Mouse (Mus musculus) G1E-ER4 (cell line): Measurements from ENCODE around the gene Zfp512b. TPM values are rescaled to one million over a fixed set of nuclear protein-coding genes. Genes with fewer than 3 reads are reported as not detected.

Experiments used
- GATA1 ChIP-seq: IDR thresholded peaks from one replicate; pipeline ENCODE4 v1.8.0; 2012; ENCODE audit warnings: low read length, inconsistent platforms
- polyA plus RNA-seq: library from polyadenylated mRNA; stranded (reverse); fragments of >175 nt; gene quantifications from 2 replicates; pipeline ENCODE4 v1.2.3, GENCODE M21; 2012

Zfp512b gene
- 82.6 and 93.4 TPM in 2 replicates for polyA plus RNA-seq

- no peak for TF ChIP-seq GATA1
Observed at GRCm38 (mm10) chr2:181592231-181593041, at the start of gene Zfp512b. Zfp512b (minus strand) TSS chr2:181592803.

DNA sequence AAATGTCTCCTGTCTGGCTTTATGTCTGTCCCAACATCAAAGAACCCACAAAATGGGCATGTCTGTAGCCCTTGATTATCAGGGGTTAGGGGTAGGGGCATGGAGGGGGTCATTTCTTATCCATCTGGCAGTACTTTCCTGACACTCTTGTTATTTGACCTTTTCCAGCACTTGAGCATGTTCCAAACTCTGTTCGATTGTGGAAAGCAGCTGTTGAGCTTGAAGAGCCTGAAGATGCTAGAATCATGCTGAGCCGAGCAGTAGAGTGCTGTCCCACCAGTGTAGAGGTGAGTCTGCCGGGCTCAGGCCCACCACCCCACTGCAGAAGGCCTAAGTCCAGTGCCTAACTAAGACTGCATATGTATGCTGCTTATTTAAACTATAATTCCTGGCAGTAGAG, 43.3 kb upstream of the Zfp512b start:
- no peak for TF ChIP-seq GATA1

DNA sequence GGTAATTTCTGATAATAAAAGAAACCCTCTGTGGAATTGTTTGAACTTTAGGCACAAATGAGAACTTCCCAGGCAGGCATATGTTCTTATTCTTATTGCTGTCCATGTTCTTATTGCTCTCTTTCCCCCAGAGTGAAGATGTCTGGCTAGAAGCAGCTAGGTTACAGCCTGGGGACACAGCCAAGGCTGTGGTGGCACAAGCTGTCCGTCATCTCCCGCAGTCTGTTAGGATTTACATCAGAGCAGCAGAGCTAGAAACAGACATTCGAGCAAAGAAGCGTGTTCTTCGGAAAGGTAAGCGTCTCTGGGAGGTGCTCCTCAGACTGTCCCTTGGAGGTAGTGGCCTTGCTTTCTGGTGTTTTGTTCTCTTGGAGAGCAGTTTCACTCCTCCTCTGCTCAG, 40.0 kb upstream of the Zfp512b start:
- no peak for TF ChIP-seq GATA1

DNA sequence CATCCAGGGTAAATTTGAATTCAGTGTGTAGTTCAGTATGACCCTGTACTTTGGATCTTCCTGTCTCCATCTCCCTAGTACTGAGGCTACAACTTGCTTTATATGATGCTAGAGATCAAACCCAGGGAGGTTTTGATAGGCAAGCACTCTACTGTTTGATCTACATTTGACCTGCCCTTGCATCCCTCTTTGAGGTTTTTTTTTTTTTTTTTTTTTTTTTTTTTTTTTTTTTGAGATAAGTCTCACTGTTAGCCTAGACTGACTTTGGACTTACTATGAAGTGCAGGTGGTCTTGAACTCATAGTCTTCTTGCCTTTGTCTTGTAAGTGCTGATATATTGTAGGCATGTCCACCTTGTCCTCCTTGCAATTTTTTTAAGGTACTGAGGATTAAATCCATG, 35.9 kb upstream of the Zfp512b start:
- no peak for TF ChIP-seq GATA1

DNA sequence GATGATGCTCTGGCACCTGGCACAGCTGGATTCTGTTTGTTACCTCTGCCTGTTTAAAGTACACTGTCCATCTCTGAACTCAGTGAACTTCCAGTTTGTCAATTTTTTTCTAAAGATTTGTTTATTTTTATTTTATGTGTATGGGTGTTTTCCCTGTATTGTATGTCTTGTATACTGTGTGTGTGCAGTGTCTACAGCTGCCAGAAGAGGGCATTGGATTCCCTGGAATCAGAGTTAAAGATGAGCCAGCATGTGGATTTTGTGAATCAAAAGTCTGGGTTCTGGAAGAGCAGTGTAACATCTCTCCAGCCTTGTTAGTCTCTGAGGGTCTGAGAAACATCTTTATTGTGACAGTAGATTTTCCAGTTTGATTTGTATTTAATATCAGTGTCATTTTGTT, 30.8 kb upstream of the Zfp512b start:
- no peak for TF ChIP-seq GATA1

GRCm38 (mm10) chr2:181618761-181619495, 26.3 kb upstream of the Zfp512b start:
- TF ChIP-seq GATA1, result no peak

- no peak for TF ChIP-seq GATA1
Observed at GRCm38 (mm10) chr2:181602367-181602766, 9.8 kb upstream of the Zfp512b start.

DNA sequence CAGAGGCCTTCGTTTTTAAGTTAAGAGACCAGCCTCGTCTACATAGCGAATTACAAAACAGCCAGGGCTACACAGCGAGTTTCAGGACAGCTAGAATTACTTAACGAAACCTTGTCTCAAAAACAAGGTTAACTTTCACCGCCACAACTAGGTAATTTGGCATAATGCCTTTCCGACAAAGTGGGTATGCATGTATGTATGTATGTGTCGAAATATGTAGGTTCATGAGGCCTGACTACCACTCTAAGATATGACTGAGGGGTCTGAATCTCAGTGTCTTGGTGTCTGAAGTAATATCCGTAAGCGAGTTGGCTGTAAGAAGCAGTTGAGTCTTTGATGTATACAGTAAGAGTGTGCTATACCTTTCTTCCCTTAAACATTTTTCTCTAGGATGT, 9.1 kb upstream of the Zfp512b start:
- no peak for TF ChIP-seq GATA1

DNA sequence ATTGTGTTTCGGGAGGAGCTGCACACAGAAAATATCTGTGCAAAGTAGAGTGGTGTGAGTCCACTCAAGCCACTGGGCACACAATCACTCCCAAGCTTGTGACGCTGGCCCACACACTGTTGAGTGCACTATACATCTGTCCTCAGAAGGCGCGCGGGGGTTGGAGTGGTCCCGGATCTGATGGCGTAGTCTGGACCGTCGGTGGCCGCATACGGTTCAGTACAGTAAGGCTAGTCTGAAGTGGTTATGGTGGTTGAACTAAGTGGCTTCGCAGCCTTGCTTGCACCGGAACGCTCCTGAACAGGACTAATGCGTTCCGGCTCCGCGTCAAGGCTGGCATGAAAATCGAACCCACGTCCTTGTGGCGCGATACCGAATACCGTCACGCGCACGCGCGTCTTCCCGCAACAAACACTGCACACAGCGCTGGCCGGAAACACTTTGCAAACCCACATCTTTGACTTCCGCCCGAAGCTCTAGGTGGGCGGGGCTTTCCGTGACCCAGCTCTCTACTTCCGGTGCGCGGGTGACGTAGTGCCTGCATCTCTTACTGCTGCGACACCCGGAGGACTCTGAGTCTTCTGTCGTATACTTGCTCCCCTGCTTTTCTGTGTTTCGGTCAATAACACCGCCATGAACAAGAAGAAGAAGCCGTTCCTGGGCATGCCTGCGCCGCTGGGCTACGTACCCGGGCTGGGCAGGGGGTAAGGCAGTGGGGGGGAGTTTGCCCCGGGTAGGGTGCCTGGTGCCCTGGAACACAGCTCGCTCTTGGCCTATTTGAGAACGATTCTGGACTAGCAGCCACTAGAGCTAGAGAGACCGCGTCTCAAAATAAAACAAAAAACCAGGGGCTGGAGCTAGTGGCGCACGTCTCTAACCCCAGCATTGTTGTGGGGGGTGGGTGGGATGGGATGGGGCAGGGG, 8.5 kb upstream of the Zfp512b start:
- TF ChIP-seq GATA1, result no peak

DNA sequence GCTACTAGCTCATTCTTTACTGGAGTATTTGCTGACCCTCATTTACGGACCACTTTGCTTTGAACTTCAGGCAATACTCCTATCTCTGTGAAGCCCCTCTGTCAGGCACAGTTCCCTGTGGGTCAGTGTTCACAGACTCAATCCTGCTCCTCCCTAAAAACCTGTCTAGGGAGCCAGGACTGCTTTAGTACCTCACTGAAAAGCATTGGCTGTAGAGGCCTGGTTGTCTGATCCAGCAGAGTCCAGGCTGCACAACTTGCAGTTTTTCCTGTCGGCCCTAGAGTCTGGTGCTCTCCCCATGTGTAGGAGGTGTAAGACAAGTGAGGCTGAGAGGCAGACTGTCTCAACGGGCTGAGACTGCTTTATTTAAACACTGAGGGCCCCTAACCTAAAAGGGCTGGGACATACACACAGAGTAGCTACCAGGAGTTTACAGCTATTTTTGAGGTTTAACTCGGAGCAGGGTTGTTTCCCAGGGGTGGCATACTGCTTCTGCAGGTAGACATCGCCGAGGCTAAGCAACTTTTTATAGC, 7.7 kb upstream of the Zfp512b start:
- TF ChIP-seq GATA1, result no peak

DNA sequence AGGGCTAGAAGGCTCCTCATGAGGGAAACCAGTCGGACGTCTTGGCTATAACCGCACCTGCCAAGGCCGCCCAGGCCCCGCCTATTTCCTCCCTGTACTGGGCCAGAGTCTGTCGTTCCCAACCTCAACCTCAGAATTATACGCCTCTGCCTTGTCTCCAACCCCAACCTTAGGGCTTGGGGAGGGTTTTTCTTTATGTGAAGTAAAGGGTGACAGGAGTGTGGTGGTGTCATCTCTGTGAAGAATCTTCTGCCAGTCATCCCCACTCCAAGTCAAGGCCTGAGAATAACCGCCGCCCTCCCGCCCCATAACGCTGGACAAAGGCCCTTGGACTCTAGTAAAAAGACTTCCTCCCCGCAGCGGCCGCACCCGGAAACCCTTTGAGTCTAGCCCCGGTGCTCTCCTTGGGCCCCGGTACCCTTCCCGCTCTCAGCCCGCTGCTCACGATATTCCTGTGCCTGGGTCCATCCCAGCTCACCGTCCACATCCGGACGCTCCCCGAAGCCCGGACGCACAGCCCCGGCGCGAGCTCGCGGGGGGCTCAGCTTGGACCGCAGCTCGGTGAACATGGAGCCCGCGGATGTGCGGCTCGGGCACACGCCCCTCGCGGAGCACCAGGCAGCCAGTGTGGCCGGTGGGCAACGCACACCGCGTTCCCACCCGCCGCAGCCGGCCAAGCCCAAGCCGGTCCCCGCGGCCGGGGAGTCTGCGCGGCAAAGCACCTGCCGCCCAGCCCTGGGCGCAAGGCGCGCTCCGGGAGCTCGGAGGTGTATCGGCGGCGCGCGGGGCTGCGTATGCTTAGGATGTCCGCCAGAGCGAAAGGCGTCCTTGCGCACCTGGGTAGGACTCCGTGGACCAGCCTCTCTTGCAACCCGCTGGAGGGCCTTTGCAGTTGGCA, 6.1 kb upstream of the Zfp512b start, which contains the start of gene Samd10:
Gene Samd10 (minus strand): TSS at position 759 of the 898 bp plus-strand sequence.
- TF ChIP-seq GATA1, result no peak

GRCm38 (mm10) chr2:181597378-181598061, 4.9 kb upstream of the Zfp512b start:
- no peak for TF ChIP-seq GATA1

DNA sequence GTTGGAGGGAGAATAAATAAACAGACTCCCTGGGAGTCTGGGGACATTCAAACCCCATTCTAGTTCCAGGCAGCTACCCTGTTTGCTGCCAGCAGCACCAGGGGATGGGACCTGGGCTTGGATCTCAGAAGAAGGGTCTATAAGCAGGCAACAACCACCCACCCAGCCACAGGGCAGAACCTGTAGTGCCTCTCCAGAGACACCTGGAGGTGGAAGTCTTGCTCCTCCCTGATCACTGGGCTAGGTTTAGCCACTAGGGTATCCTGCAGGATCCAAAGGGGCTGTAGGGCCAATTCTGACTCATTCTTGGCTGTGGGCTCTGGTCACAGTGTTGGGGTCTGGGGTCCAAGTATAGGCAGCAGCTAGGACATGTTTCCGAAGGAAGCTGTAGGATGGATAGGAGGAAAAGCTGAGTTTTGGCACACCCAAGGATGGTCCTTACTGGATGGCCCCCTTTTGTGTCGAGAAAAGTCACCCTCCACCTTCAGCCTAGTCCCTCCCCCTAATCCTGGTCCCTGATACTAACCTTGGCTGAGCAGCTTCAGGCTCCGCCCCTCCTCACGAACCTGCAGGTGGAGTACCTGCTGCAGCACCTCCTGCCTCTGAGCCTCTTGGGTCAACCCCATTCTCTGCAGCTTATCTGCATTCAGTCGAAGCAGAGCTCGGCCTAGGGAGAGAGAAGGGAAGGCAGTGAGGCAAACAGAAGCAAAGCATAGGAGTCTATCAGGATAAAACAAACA, 3.8 kb upstream of the Zfp512b start:
- no peak for TF ChIP-seq GATA1
